Mouse (Mus musculus) right cerebral cortex, postnatal 10 days (tissue): ENCODE measurements around the gene Ankrd6.

Experiments
- DNase-seq, 2 experiments: peaks; one replicate each; pipeline ENCODE4 v3.0.0; 2021; ENCODE audit warnings: low spot score in 2 of 2

Ankrd6 gene

GRCm38 (mm10) chr4:32905913-32906312 lies 44.7 kb downstream of the Ankrd6 start:
- DNase-seq: no peak

DNA sequence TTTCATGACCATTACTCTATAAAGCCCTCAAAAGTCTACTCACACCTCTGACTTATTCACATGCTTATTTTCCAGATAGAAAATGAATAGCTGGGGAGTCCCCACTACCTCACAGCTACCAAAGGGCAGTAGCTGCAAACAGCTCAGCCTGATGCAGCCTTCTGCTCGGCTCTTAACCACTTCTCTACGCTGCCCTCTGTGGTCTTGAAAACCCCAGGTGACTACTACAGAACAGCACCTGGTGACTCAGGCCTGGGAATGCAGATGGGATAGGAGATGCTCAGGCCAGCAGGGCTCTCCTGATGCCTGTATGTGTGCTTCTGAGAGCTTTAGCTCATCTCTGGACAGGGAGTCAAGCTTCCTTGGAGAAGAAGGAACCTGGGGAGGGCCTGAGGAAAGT lies 45.3 kb downstream of the Ankrd6 start:
- no peak for DNase-seq

- DNase-seq: no peak
Observed at GRCm38 (mm10) chr4:32903826-32904225, 46.8 kb downstream of the Ankrd6 start.

DNA sequence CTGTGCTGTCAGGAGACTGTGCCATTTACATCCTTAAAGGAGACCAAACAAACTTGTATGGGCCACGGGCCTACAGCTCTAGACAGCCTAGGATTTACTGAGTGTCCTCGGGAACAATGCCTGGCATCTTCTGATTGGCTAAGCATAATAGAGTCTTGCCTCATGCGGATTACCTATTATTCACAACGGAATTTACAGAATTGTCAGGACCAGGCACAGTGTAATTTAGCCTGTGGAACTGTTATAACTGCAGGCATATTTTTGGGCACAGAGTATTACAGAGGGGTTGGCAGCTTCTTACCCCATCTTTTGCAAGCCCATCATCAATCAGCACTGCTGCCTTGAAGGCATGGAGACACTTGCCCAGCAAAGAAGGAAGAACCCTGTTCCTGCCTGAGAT lies 51.6 kb downstream of the Ankrd6 start:
- no peak for DNase-seq

- no peak for DNase-seq
Observed at GRCm38 (mm10) chr4:32891341-32891740, 59.3 kb downstream of the Ankrd6 start.

DNA sequence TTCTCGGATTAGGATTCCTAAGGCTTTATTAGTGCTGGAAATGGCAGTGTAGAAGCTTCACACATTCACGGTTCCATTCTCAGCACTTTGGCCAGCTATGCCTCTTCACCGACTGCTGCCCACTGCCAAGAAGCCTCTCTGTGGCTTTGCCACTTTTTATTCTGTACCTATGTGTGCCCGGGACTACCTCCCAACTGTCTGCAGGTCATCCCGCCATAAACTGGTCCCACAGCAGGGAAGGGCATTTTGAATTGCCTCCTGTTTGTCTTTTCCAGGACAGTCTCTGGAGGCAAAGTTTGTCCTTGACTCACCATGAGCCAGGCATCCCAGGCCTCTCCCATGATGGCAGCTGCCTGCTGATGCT lies 59.9 kb downstream of the Ankrd6 start:
- no peak for DNase-seq

GRCm38 (mm10) chr4:32889996-32890734 lies 60.5 kb downstream of the Ankrd6 start:
- DNase-seq: peak in 1 of 2 experiments; percentile 30

DNA sequence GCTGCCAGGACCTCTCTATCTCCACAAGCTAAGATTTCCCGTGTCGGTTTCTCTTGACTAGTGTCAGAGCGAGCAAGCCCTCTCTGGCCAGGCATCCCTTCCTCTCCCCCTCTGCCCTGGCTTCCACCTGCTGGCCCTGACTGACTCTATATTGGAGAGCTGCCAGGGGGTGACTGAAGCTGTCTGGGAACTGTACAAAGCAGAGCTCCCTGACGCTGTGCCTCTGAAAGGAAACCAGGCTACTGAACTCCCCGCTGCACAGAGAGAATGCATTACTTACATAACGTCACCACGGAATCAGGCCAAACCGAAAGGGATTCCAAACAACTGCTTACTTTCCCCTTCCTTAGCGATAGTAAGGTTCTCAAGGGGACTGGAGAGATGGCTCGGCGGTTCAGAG lies 61.4 kb downstream of the Ankrd6 start:
- peak; percentile 79 to 83 for DNase-seq

DNA sequence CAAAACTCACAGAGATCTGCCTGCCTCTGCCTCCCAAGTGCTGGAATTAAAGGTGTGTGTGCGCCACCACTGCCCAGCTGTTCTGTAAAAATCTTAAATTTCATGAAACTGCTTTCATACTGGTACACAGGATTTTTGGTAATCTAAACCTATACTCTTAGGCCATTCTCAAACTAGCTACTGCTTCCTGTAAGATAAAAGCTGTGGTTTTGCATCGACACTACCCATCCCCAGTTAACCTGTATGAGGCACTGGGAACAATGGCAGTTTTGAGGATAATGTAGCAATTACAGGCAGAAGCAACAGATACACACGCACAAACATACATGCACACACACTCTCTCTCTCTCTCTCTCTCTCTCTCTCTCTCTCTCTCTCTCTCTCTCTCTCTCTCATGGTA lies 64.2 kb downstream of the Ankrd6 start:
- DNase-seq: no peak

DNA sequence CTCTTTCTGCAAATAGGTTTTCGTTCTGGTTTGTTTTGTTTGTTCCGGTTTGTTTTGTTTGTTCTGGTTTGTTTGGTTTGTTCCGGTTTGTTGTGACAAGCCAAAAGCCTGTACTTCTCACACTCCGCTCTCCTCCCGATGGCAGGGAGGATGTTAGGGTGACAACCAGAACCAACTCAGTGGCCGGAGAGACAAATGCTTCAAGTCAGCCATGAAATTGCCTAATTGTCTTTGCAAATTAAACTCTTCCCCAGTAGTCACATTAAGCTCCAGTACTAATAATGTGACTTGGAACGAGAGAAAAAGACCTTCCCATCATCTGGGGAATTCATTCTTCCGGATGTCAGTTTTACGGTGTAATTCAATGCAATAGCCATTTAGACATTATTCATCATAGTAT lies 66.0 kb downstream of the Ankrd6 start:
- DNase-seq: no peak

DNA sequence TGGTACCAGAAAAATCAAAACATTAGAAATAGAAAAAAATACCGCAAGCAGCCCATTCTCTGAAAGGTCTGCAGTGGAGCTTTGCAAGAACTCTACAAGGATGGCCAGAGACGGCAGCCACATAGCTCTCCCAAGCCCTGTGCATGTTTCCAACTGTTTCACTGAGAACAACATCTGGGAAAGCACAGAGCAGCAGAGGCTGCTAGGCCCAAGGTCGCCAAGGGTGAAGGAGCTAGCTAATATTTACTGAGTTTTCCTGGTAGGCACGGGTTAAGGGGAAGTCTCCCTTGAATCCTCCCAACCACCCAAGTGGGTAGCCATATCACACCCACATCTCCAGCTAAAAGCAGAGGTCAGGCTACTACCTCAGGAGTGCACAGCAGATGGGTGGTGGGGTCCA lies 69.6 kb downstream of the Ankrd6 start:
- DNase-seq: no peak

DNA sequence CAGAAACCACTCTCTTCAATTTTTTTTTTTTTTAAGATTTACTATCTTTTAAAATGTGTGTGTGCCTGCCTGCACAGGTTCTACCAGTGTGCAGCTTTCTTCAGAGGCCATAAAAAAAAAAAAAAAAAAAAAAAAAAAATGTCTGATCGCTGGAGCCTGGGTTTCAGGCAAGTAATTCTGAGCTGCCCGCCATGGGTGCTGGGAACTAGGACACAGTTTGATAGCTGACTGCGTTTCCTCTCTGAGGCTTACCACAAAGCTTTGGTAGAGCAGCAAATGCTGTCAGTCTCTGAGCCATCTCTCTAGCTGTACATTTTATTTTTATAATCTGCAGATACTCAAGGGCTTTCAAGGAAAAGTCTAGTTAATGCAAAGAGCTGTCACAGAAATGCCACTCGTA lies 76.0 kb downstream of the Ankrd6 start:
- DNase-seq: no peak

GRCm38 (mm10) chr4:32872189-32872749 lies 78.4 kb downstream of the Ankrd6 start:
- no peak for DNase-seq

DNA sequence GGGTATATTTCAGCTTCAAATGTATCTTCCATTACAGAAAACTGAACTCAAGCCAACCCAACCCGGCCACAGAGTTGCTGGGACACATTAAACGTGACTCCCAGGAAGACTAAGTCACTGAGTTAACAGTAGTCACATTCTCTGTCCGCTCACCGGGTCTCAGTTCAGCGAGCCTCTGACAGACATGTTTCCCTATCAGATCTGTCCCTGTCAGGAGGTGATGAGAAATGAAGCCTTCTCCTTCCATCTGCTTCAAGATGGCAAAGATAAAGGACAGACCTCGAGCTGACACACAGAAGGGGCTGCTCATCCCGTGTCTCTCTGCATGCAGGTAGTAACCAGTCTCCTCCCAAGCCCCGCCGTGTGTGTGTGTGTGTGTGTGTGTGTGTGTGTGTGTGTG lies 81.3 kb downstream of the Ankrd6 start:
- DNase-seq: no peak

- DNase-seq: no peak
Observed at GRCm38 (mm10) chr4:32868858-32869257, 81.8 kb downstream of the Ankrd6 start.

DNA sequence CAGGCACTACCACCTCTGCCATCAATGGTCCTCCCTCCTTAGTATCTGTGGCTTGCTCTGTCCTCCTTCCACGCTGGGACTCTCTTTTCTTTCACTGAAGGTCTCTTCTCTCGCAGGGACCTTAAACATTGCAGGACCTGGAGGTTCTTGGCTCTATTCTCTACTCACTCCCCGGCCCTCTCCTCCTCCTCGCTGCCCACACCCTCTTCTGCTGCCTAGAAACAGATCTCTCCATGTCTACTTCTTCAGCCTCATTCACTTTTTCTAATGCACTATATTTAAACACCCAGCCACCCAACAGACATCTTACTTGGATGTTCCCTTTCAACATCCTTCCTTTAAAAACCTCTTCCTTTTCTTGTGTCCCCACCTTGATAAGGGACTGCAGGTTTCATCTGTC lies 82.2 kb downstream of the Ankrd6 start:
- DNase-seq: no peak

DNA sequence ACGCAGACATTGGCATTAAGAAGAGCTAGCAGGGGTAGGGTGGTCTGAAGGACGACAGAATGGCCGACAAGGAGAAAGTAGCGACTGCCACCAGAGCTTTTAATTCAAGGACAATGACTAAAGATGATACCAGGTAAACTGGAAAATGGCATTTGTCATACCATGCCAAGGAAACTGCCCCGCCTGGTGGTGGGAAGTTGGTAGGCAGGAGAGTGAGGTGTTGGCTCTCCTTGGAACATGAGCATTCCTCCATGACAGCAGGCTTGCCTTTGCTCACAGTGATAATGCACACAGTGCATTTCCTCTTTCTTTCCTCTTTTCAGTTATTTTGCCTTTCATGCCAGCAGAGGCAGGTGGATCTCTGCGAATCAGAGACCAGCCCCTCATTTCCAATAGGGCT lies 83.2 kb downstream of the Ankrd6 start:
- DNase-seq: no peak

GRCm38 (mm10) chr4:32864867-32865242 lies 85.8 kb downstream of the Ankrd6 start:
- no peak for DNase-seq

GRCm38 (mm10) chr4:32864131-32864866 lies 86.3 kb downstream of the Ankrd6 start:
- no peak for DNase-seq

DNA sequence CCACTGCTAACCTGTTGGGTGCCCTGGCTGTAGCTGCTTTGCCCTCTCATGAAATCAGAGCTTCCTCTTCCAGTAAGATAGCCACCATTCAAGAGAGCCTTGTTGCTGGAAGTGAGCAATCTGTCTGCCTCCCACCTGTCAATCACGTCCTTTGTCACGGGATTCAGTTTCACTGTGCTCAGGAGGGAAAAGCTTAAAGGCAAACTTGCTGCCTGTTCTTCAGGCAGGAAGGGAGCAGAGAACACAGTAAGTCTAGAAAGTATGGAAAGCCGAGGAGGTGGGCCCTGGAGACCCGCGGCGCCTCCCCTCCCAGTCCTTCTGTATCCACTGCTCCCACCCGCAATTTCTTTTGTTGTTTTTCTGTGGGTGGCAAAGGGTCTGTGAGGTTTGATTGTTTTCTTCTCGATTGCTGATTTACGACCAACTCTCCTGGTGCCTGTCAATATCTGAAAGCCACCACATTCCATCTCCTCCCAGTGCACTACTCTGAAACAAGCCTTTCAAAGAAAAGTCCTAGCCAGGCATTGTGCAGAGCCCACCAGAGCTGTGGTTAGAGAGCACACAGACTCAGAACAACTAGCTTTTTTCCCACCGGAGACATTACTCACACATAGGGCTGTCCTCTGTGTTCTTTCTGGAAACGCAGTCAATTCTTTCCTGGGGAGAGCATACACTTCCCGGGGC lies 87.1 kb downstream of the Ankrd6 start:
- no peak for DNase-seq

DNA sequence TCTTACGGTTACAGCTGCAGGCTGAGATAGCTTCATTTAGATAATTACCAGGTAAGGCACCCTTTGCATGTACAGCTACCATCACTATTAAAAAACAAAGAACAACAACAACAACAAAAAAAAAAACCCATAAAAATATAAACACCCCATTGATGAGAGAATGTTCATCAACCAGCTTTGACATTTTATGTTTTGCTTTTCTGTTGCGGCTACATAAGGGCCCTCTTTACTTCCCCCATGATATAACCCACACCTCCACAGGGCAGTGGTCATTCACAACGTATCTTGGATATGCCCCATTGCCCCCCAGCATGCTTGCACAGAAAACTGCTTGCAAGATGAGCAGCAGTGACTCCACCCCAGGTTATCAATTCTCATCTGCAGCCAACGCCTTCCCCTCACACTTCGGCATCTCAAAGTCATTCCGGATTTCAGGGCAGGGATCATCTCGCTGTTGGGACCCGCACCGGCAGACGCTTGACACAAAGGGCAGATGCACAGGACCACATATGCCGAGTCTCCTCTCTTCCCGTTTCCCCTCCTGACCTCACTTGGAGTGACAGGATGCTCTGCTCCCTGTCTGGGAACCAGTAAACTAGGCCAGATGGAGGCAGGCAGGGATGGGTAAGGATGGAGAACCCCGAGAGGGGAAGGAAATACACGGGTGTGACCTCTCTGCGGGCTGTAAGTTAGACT lies 87.7 kb downstream of the Ankrd6 start:
- peak in 1 of 2 experiments; percentile 24 for DNase-seq
